Mouse (Mus musculus) kidney, embryonic 16.5 days (tissue): ENCODE results near the gene Magel2. TPM values are rescaled to one million over a fixed set of nuclear protein-coding genes. Genes with fewer than 3 reads are reported as not detected.

Experiments used
- ATAC-seq: fragments of 200-750 bp; cut with Nextera tagmentation; 2 replicates; pipeline ENCODE4 v1.8.0; 2017; ENCODE audit warnings: moderate TSS enrichment; ENCODE audit not compliant: low FRiP score, low TSS enrichment
- H3K27ac ChIP-seq: fragments of 300-500 bp; sonication (generic); 2 replicates; pipeline ENCODE4 v1.5.1; 2014; ENCODE audit warnings: low read length
- H3K27me3 ChIP-seq: fragments of 300-500 bp; sonication (generic); 2 replicates; pipeline ENCODE4 v1.6.1; 2014; ENCODE audit warnings: low read length, control low read depth, mixed read lengths; ENCODE audit not compliant: insufficient read depth
- H3K36me3 ChIP-seq: fragments of 300-500 bp; sonication (generic); 2 replicates; pipeline ENCODE4 v1.6.1; 2014; ENCODE audit warnings: low read length, control low read depth, mixed read lengths; ENCODE audit not compliant: insufficient read depth
- H3K4me1 ChIP-seq: fragments of 300-500 bp; sonication (generic); 2 replicates; pipeline ENCODE4 v1.6.1; 2014; ENCODE audit warnings: low read length, control low read depth, mixed read lengths; ENCODE audit not compliant: insufficient read depth
- H3K4me2 ChIP-seq: fragments of 300-500 bp; sonication (generic); replicated peaks from 2 replicates; pipeline ENCODE4 v1.6.1; 2014; ENCODE audit warnings: low read depth, low read length
- H3K4me3 ChIP-seq: fragments of 300-500 bp; sonication (generic); 2 replicates; pipeline ENCODE4 v1.5.1; 2014; ENCODE audit warnings: mild to moderate bottlenecking, low read length
- H3K9ac ChIP-seq: fragments of 300-500 bp; sonication (generic); replicated peaks from 2 replicates; pipeline ENCODE4 v1.6.1; 2014; ENCODE audit warnings: low read length
- H3K9me3 ChIP-seq: fragments of 300-500 bp; sonication (generic); 2 replicates; pipeline ENCODE4 v1.6.1; 2016; ENCODE audit warnings: low read length, control low read depth
- WGBS: fragments of 180-500 bp; shearing (Covaris S2); extraction: QIAGEN DNeasy Blood & Tissue Kit; methylation state at CpG from one replicate; pipeline ENCODE4 v1.1.7; 2014; 5-methylcytosine and 5-hydroxymethylcytosine counted together
- polyA plus RNA-seq: library from polyadenylated mRNA; unstranded; fragments of >200 nt; fragmentation: Nextera tagmentation; extraction: Ambion mirVana; gene quantifications from 2 replicates; pipeline ENCODE4 v1.2.1, GENCODE M21; 2015

The Magel2 gene
- 0.74 and 1.1 TPM in 2 replicates for polyA plus RNA-seq

GRCm38 (mm10) chr7:62376510-62377304 is at the start of gene Magel2:
Gene Magel2, plus strand, starts transcription at chr7:62377010.
- Histone ChIP-seq H3K4me3 (peak within 1 kb of the TSS; percentile 49), H3K9ac (peak within 1 kb of the TSS; percentile 53), H3K27ac (no peak within 1 kb of the TSS), H3K4me2 (peak within 1 kb of the TSS; percentile 59), H3K4me1 (no peaks in the 10 kb centered on the region), H3K36me3 (no peaks in the 10 kb centered on the region), H3K27me3 (no peaks in the 10 kb centered on the region), H3K9me3 (peaks cover 27% of the 10 kb centered on the region)
- 22% methylated on average over 31 of the region's 31 CpGs for WGBS
- ATAC-seq = peak; percentile 92

- Histone ChIP-seq H3K9me3 (no peaks in the 10 kb centered on the region), H3K27ac (no peak overlapping the region), H3K36me3 (no peaks in the 10 kb centered on the region), H3K27me3 (no peaks in the 10 kb centered on the region), H3K4me1 (no peaks in the 10 kb centered on the region), H3K9ac (no peak overlapping the region), H3K4me3 (no peak overlapping the region), H3K4me2 (no peak overlapping the region)
- 34% methylated on average over 1 of the region's 1 CpGs for WGBS
- ATAC-seq = no peak
These were observed 31.4 kb upstream of the Magel2 start for GRCm38 (mm10) chr7:62345411-62345810.

GRCm38 (mm10) chr7:62346269-62346668 is 30.5 kb upstream of the Magel2 start, which contains the start of gene Ndn:
Gene Ndn, plus strand, starts transcription at chr7:62346569.
- Histone ChIP-seq H3K9ac (no peak within 1 kb of the TSS), H3K4me1 (no peaks in the 10 kb centered on the region), H3K27me3 (no peaks in the 10 kb centered on the region), H3K4me3 (no peak within 1 kb of the TSS), H3K36me3 (no peaks in the 10 kb centered on the region), H3K9me3 (0 out of 2 replicates have a peak, but pooled peaks cover 3% of the 10 kb centered on the region), H3K27ac (no peak within 1 kb of the TSS), H3K4me2 (no peak within 1 kb of the TSS)
- no peak for ATAC-seq
- WGBS = 62% methylated on average over 1 of the region's 1 CpGs

- no peaks in the 10 kb centered on the region for H3K36me3 ChIP-seq
- H3K9ac ChIP-seq = peak overlapping the region; percentile 74
- H3K9me3 ChIP-seq = 0 out of 2 replicates have a peak, but pooled peaks cover 4% of the 10 kb centered on the region
- 0 out of 2 replicates have a peak overlapping the region, but pooled peaks have one; percentile 18 for H3K27ac ChIP-seq
- 14% methylated on average over 42 of the region's 42 CpGs for WGBS
- peak; percentile 99 for ATAC-seq
- H3K27me3 ChIP-seq = no peaks in the 10 kb centered on the region
- H3K4me3 ChIP-seq = peak overlapping the region; percentile 58
- H3K4me2 ChIP-seq = peak overlapping the region; percentile 66
- H3K4me1 ChIP-seq = no peaks in the 10 kb centered on the region
These were observed 28.6 kb upstream of the Magel2 start for GRCm38 (mm10) chr7:62348106-62348803.

GRCm38 (mm10) chr7:62348804-62349190 is 28.0 kb upstream of the Magel2 start:
- peak overlapping the region; percentile 66 for H3K4me2 ChIP-seq
- H3K36me3 ChIP-seq = no peaks in the 10 kb centered on the region
- no peaks in the 10 kb centered on the region for H3K27me3 ChIP-seq
- ATAC-seq = peak; percentile 71
- H3K4me3 ChIP-seq = peak overlapping the region; percentile 58
- H3K9me3 ChIP-seq = 0 out of 2 replicates have a peak, but pooled peaks cover 4% of the 10 kb centered on the region
- 43% methylated on average over 17 of the region's 17 CpGs for WGBS
- peak overlapping the region; percentile 74 for H3K9ac ChIP-seq
- H3K27ac ChIP-seq = no peak overlapping the region
- no peaks in the 10 kb centered on the region for H3K4me1 ChIP-seq

GRCm38 (mm10) chr7:62351266-62351665 is 25.5 kb upstream of the Magel2 start:
- no peak overlapping the region for H3K9ac ChIP-seq
- no peaks in the 10 kb centered on the region for H3K36me3 ChIP-seq
- H3K4me1 ChIP-seq = no peaks in the 10 kb centered on the region
- H3K4me2 ChIP-seq = no peak overlapping the region
- no peak overlapping the region for H3K27ac ChIP-seq
- no peak for ATAC-seq
- 0 out of 2 replicates have a peak, but pooled peaks cover 4% of the 10 kb centered on the region for H3K9me3 ChIP-seq
- no peak overlapping the region for H3K4me3 ChIP-seq
- WGBS = 58% methylated on average over 8 of the region's 8 CpGs
- no peaks in the 10 kb centered on the region for H3K27me3 ChIP-seq

- H3K9me3 ChIP-seq = peaks cover 5% of the 10 kb centered on the region; the same call in 1 of the 2 replicates
- no peaks in the 10 kb centered on the region for H3K4me1 ChIP-seq
- H3K4me2 ChIP-seq = no peak overlapping the region
- H3K9ac ChIP-seq = no peak overlapping the region
- WGBS = 48% methylated on average over 7 of the region's 7 CpGs
- no peak overlapping the region for H3K4me3 ChIP-seq
- H3K27ac ChIP-seq = no peak overlapping the region
- H3K36me3 ChIP-seq = no peaks in the 10 kb centered on the region
- no peak for ATAC-seq
- H3K27me3 ChIP-seq = no peaks in the 10 kb centered on the region
These were observed 11.7 kb upstream of the Magel2 start for GRCm38 (mm10) chr7:62365039-62365636.

- no peak overlapping the region for H3K9ac ChIP-seq
- H3K9me3 ChIP-seq = peaks cover 5% of the 10 kb centered on the region; the same call in 1 of the 2 replicates
- H3K4me2 ChIP-seq = no peak overlapping the region
- H3K27me3 ChIP-seq = no peaks in the 10 kb centered on the region
- H3K4me3 ChIP-seq = no peak overlapping the region
- 76% methylated on average over 8 of the region's 8 CpGs for WGBS
- no peaks in the 10 kb centered on the region for H3K36me3 ChIP-seq
- ATAC-seq = no peak
- H3K27ac ChIP-seq = no peak overlapping the region
- H3K4me1 ChIP-seq = no peaks in the 10 kb centered on the region
These were observed 10.1 kb upstream of the Magel2 start for GRCm38 (mm10) chr7:62366730-62367129.

- ATAC-seq = no peak
- Histone ChIP-seq H3K36me3 (no peaks in the 10 kb centered on the region), H3K4me3 (no peak overlapping the region), H3K4me2 (no peak overlapping the region), H3K4me1 (no peaks in the 10 kb centered on the region), H3K27me3 (no peaks in the 10 kb centered on the region), H3K27ac (no peak overlapping the region), H3K9me3 (peaks cover 27% of the 10 kb centered on the region), H3K9ac (no peak overlapping the region)
- 27% methylated on average over 4 of the region's 4 CpGs for WGBS
These were observed 1.2 kb upstream of the Magel2 start for GRCm38 (mm10) chr7:62375658-62376057.
